Comparison of ENCODE assay signal across 12 mouse cellular contexts in the genomic region with DNA sequence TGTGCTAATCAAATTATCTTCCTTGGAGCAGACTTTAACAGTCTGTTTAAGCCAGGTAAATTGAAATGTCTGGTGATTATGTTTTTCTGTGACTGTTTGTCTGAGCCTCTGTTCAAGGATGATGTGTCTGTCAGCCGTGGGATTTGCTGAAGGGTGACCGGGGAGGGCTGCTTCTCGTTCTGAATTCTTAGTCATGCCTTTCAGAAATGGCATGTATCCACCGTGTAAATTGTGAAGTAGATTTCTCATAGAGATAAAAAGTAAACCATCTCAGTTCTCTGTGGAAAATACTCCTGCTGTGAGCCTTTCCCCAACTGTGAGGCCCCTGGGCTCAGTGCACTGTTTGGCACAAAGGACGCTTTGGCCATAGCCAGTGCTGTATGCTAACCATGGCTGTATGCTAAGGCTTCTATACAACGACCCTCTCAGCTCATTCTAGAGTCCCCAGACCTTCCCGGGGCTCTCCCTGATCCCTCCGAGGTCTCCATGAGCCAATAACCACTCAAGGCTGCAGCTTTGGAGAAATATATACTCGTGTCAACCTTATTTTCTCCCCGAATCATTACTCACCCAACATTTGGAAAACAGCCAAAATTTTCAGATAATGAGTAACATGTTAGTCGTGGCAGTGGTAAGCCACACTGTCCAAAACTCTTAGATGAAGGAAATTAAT.
DNase-seq lines count a peak whose midpoint lies in the region; ATAC-seq and TF ChIP-seq lines count a peak whose summit lies in the region.
"Had no signal": no experiment of that assay in that cellular context is flagged by ENCODE, and none has a peak within 500 bp of the region (broad histone marks: within the 10 kb centered on the region; RNA-seq: fewer than 3 reads in every experiment).

No protein-coding gene starts in this region.

- H3K9me3 ChIP-seq in MEL (replicated peaks; ENCODE audit: insufficient read depth, low read length) = no peaks in the 10 kb centered on the region
- H3K9me3 ChIP-seq in embryonic facial prominence, embryonic 14.5 days (ENCODE audit: control insufficient read depth, low read length) = no peaks in the 10 kb centered on the region
- H3K9me3 ChIP-seq: forebrain, embryonic 10.5 days had no signal

- TF ChIP-seq POLR2A in MEL (IDR thresholded peaks at IDR 0.05; ENCODE audit: control insufficient read depth in 1 of 2, insufficient read depth in 1 of 2, low read depth in 1 of 2, low read length in 2 of 2, poor library complexity in 1 of 2) = no peak

- no peak for TF ChIP-seq RAD21 in MEL (IDR thresholded peaks at IDR 0.05; ENCODE audit: low read depth, low read length)

- 52% methylated on average over 11 of the region's 11 CpGs for WGBS in embryonic facial prominence, embryonic 14.5 days

- TF ChIP-seq EP300 in MEL (IDR thresholded peaks at IDR 0.05; ENCODE audit: low read depth in 1 of 2, low read length in 2 of 2) = no peak

- ATAC-seq in embryonic facial prominence, embryonic 14.5 days (ENCODE audit: low read depth) = no peak
- ATAC-seq: liver, postnatal 0 days had no signal

- no peak overlapping the region for H3K9ac ChIP-seq in MEL (ENCODE audit: control insufficient read depth, low read depth, low read length, poor library complexity, severe bottlenecking)
- no peak overlapping the region for H3K9ac ChIP-seq in embryonic facial prominence, embryonic 14.5 days (ENCODE audit: low read depth, low read length)
- H3K9ac ChIP-seq: liver, postnatal 0 days had no signal

- H3K4me1 ChIP-seq in MEL (ENCODE audit: control insufficient read depth in 1 of 2, insufficient read depth in 2 of 2, low read length in 2 of 2) = no peaks in the 10 kb centered on the region
- no peaks in the 10 kb centered on the region for H3K4me1 ChIP-seq in embryonic facial prominence, embryonic 14.5 days (ENCODE audit: control insufficient read depth, insufficient read depth, low read length)
- H3K4me1 ChIP-seq: forebrain, embryonic 10.5 days had no signal

- no peak overlapping the region for H3K4me2 ChIP-seq in embryonic facial prominence, embryonic 14.5 days (ENCODE audit: low read depth, low read length)

- no peak overlapping the region for H3K27ac ChIP-seq in MEL (ENCODE audit: control insufficient read depth, low read depth, low read length)
- H3K27ac ChIP-seq in embryonic facial prominence, embryonic 14.5 days (replicated peaks; ENCODE audit: low read depth, low read length) = no peak overlapping the region
- H3K27ac ChIP-seq: forebrain, embryonic 10.5 days had no signal

- H3K27me3 ChIP-seq in MEL (ENCODE audit: control insufficient read depth in 1 of 2, insufficient read depth in 2 of 2, low read length in 2 of 2) = no peaks in the 10 kb centered on the region
- H3K27me3 ChIP-seq in embryonic facial prominence, embryonic 14.5 days (replicated peaks; ENCODE audit: control insufficient read depth, insufficient read depth, low read length) = no peaks in the 10 kb centered on the region
- H3K27me3 ChIP-seq: CH12.LX had no signal

- no peak overlapping the region for H3K4me3 ChIP-seq in MEL (ENCODE audit: control insufficient read depth in 1 of 2, insufficient read depth in 1 of 2, low read depth in 2 of 2, low read length in 2 of 2)
- H3K4me3 ChIP-seq in embryonic facial prominence, embryonic 14.5 days (ENCODE audit: low read depth, low read length) = no peak overlapping the region
- H3K4me3 ChIP-seq: forebrain, embryonic 10.5 days had no signal

- peak; percentile 8 for DNase-seq in kidney, postnatal 14 days
- DNase-seq in kidney, postnatal 10 days = no peak
- no peak for DNase-seq in MEL (ENCODE audit: low read depth, low spot score)
- peak; percentile 63 to 87 for DNase-seq in adrenal gland, adult (ENCODE audit: inconsistent age in 2 of 2, low spot score in 1 of 2)
- DNase-seq in embryonic facial prominence, embryonic 14.5 days (ENCODE audit: low spot score) = peak; percentile 13
- no peak for DNase-seq in urinary bladder, postnatal 25 days (ENCODE audit: low spot score)
- no peak for DNase-seq in layer of hippocampus, adult 9-10 months (ENCODE audit: low spot score)
- DNase-seq: cerebellum, adult 2 months; heart, postnatal 4 days; liver, postnatal 0 days had no signal

- H3K79me2 ChIP-seq in MEL (ENCODE audit: control insufficient read depth, insufficient read depth, low read length, poor library complexity) = no peaks in the 10 kb centered on the region

- no peaks in the 10 kb centered on the region for H3K36me3 ChIP-seq in MEL (ENCODE audit: control insufficient read depth in 1 of 2, insufficient read depth in 2 of 2, low read length in 2 of 2)
- H3K36me3 ChIP-seq in embryonic facial prominence, embryonic 14.5 days (ENCODE audit: control insufficient read depth, insufficient read depth, low read length) = no peaks in the 10 kb centered on the region
- H3K36me3 ChIP-seq: forebrain, embryonic 10.5 days had no signal

- no peak for TF ChIP-seq CTCF in MEL (IDR thresholded peaks at IDR 0.05 in 2 of 3, conservative IDR thresholded peaks at IDR 0.05 in 1 of 3; ENCODE audit: control insufficient read depth in 1 of 3, insufficient read depth in 1 of 3, low read depth in 2 of 3, low read length in 3 of 3, poor library complexity in 1 of 3, severe bottlenecking in 1 of 3)

TF ChIP-seq in MEL, 35 proteins besides CTCF, POLR2A, EP300 and RAD21:
- TF ChIP-seq MAZ (IDR thresholded peaks at IDR 0.05; ENCODE audit: low read depth, low read length) (no peak), GATA1 (IDR thresholded peaks at IDR 0.05; ENCODE audit: low read depth, low read length) (0 out of 2 replicates have a peak, but pooled peaks have one; percentile 14)

Comparison
In these comparisons a context has a peak if more than half of its experiments do, and no peak if none do; other contexts are left out.
1. DNase-seq: peak in kidney, postnatal 14 days (single experiment), adrenal gland, adult (2 of 2) and embryonic facial prominence, embryonic 14.5 days (single experiment); none in kidney, postnatal 10 days (single experiment), MEL (single experiment), urinary bladder, postnatal 25 days (single experiment) and layer of hippocampus, adult 9-10 months (single experiment).